ENCODE assay signal across 8 mouse cellular contexts in the genomic region with DNA sequence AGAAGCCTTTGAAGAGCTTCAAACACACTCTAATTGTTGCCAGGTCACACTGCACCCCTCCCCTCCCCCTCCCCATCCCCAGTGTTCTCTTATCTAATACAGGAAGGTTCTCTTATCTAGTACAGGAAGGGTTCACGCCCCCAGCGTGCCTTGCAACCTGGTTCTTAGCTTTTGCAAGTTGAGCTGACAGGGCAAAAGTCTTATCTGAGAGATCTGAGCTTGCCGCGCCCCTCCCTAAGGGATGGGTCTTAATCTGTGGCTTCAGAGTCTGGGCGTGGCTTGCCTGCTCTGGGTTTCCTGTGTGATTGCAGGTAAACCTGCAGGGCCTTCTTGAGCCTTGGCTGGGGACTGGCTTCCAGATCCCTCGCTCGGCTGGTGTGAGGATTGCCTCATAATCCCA. TPM values are rescaled to one million over a fixed set of nuclear protein-coding genes. Genes with fewer than 3 reads are reported as not detected.
DNase-seq lines count a peak whose midpoint lies in the region; ATAC-seq lines count a peak whose summit lies in the region.
"Had no signal": no experiment of that assay in that cellular context is flagged by ENCODE, and none has a peak within 500 bp of the region (broad histone marks: within the 10 kb centered on the region; RNA-seq: fewer than 3 reads in every experiment).

No protein-coding gene starts in this region.

- H3K27me3 ChIP-seq in intestine, embryonic 16.5 days (replicated peaks; ENCODE audit: control insufficient read depth, insufficient read depth, low read length), result no peaks in the 10 kb centered on the region
- 0 out of 2 replicates have a peak, but pooled peaks cover 5% of the 10 kb centered on the region for H3K27me3 ChIP-seq in forebrain, embryonic 15.5 days
- peaks cover 26% of the 10 kb centered on the region for H3K27me3 ChIP-seq in forebrain, embryonic 13.5 days

- H3K4me1 ChIP-seq in intestine, embryonic 16.5 days (ENCODE audit: control insufficient read depth, insufficient read depth, low read length), result peaks cover 15% of the 10 kb centered on the region
- peaks cover 7% of the 10 kb centered on the region; the same call in 1 of the 2 replicates for H3K4me1 ChIP-seq in forebrain, embryonic 15.5 days
- H3K4me1 ChIP-seq in forebrain, embryonic 13.5 days, result peaks cover 12% of the 10 kb centered on the region

- H3K4me3 ChIP-seq in intestine, embryonic 16.5 days (ENCODE audit: low read length), result 0 out of 2 replicates have a peak overlapping the region, but pooled peaks have one; percentile 31
- no peak overlapping the region for H3K4me3 ChIP-seq in forebrain, embryonic 15.5 days
- no peak overlapping the region for H3K4me3 ChIP-seq in forebrain, embryonic 13.5 days

- WGBS in intestine, embryonic 16.5 days, result 30% methylated on average over 7 of the region's 7 CpGs
- 37% methylated on average over 7 of the region's 7 CpGs for WGBS in forebrain, embryonic 15.5 days
- 35% methylated on average over 7 of the region's 7 CpGs for WGBS in forebrain, embryonic 13.5 days

- H3K9ac ChIP-seq in intestine, embryonic 16.5 days (ENCODE audit: low read depth, low read length), result no peak overlapping the region
- no peak overlapping the region for H3K9ac ChIP-seq in forebrain, embryonic 15.5 days (replicated peaks)
- no peak overlapping the region for H3K9ac ChIP-seq in forebrain, embryonic 13.5 days

- peak overlapping the region; percentile 45; the same call in 1 of the 2 replicates for H3K4me2 ChIP-seq in intestine, embryonic 16.5 days (ENCODE audit: low read depth, low read length)
- H3K4me2 ChIP-seq in forebrain, embryonic 15.5 days (replicated peaks), result no peak overlapping the region
- no peak overlapping the region for H3K4me2 ChIP-seq in forebrain, embryonic 13.5 days

- ATAC-seq in intestine, embryonic 16.5 days, result peak; percentile 72
- peak; percentile 62 for ATAC-seq in megakaryocyte progenitor cell, adult 5-6 weeks (replicated peaks; ENCODE audit: poor library complexity)
- ATAC-seq in forebrain, embryonic 15.5 days (replicated peaks), result no peak
- no peak for ATAC-seq in forebrain, embryonic 13.5 days

- peak; percentile 31 to 52 for DNase-seq in urinary bladder, postnatal 36 days (ENCODE audit: low spot score in 2 of 2)
- DNase-seq in urinary bladder, postnatal 10 days (ENCODE audit: low spot score), result no peak
- no peak for DNase-seq in kidney, postnatal 25 days
- DNase-seq: kidney, adult 11 months had no signal

- H3K9me3 ChIP-seq in intestine, embryonic 16.5 days (ENCODE audit: control insufficient read depth, low read length), result no peaks in the 10 kb centered on the region
- no peaks in the 10 kb centered on the region for H3K9me3 ChIP-seq in forebrain, embryonic 15.5 days
- H3K9me3 ChIP-seq in forebrain, embryonic 13.5 days (replicated peaks), result no peaks in the 10 kb centered on the region

- no peaks in the 10 kb centered on the region for H3K36me3 ChIP-seq in intestine, embryonic 16.5 days (ENCODE audit: control insufficient read depth, insufficient read depth, low read length)
- no peaks in the 10 kb centered on the region for H3K36me3 ChIP-seq in forebrain, embryonic 15.5 days
- H3K36me3 ChIP-seq in forebrain, embryonic 13.5 days (ENCODE audit: poor library complexity, severe bottlenecking), result no peaks in the 10 kb centered on the region

- H3K27ac ChIP-seq in intestine, embryonic 16.5 days (ENCODE audit: low read length), result peak overlapping the region; percentile 79
- no peak overlapping the region for H3K27ac ChIP-seq in forebrain, embryonic 15.5 days (replicated peaks)
- no peak overlapping the region for H3K27ac ChIP-seq in forebrain, embryonic 13.5 days

RNA-seq across cellular contexts. Expression of a gene that starts 9.2 kb away (rescaled TPM):
- polyA plus RNA-seq in intestine, embryonic 16.5 days (2015; fragmentation: Nextera tagmentation; extraction: Ambion mirVana), result 2.8 and 3.2 TPM in 2 replicates
- 0.49 and 0.71 TPM in 2 replicates for total RNA-seq in megakaryocyte progenitor cell, adult 5-6 weeks (2015)
- 0.50 and 1.8 TPM in 2 replicates for total RNA-seq in megakaryocyte progenitor cell, adult 5-6 weeks (2017)
- polyA plus RNA-seq in forebrain, embryonic 15.5 days (2015; fragmentation: Nextera tagmentation; extraction: Ambion mirVana), result 6.6 and 6.7 TPM in 2 replicates
- polyA plus RNA-seq in forebrain, embryonic 13.5 days (2015; fragmentation: Nextera tagmentation; extraction: Ambion mirVana), result 9.6 and 11.4 TPM in 2 replicates

Comparison
In these comparisons a context has a peak if more than half of its experiments do, and no peak if none do; other contexts are left out.
1. DNase-seq: peak in urinary bladder, postnatal 36 days (2 of 2); none in urinary bladder, postnatal 10 days (single experiment) and kidney, postnatal 25 days (0 of 2).
2. ATAC-seq: peak in intestine, embryonic 16.5 days (single experiment) and megakaryocyte progenitor cell, adult 5-6 weeks (single experiment); none in forebrain, embryonic 15.5 days (single experiment) and forebrain, embryonic 13.5 days (single experiment).